Mouse (Mus musculus) liver, embryonic 14.5 days (tissue): Measurements from ENCODE around the gene Mmrn1.

ENCODE experiments used
- CTCF ChIP-seq: IDR thresholded peaks from 2 replicates; pipeline ENCODE4 v1.5.1; 2016; ENCODE audit warnings: antibody characterized with exemption, low read depth, control low read depth
- EP300 ChIP-seq: IDR thresholded peaks from 2 replicates; pipeline ENCODE4 v1.6.1; 2016; ENCODE audit warnings: antibody characterized with exemption, low read depth

- TF ChIP-seq CTCF (no peak), EP300 (no peak)
Observed at GRCm38 (mm10) chr6:60984360-60984759, 59.6 kb downstream of the Mmrn1 start.
